Mouse (Mus musculus): ENCODE data around the gene Vmn1r76.

Gene Vmn1r76

DNA sequence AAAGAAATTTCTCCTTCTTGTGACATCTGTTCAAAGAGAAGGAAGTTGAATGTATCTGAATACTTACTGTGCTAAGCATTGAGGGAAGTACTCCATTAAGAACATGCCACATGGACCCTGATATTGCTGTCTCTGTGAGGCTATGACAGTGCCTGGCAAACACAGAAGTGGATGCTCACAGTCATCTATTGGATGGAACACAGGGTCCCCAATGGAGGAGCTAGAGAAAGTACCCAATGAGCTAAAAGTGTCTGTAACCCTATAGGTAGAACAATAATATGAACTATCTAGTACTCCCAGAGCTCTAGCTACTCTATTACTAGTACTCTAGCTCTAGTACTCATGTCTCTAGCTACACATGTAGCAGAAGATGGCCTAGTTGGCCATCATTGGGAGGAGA is at the start of gene Vmn1r76:
Gene Vmn1r76 (minus strand): TSS at position 101 of the 400 bp plus-strand sequence.
- no peak for DNase-seq (ENCODE audit: low read depth, low spot score)

DNA sequence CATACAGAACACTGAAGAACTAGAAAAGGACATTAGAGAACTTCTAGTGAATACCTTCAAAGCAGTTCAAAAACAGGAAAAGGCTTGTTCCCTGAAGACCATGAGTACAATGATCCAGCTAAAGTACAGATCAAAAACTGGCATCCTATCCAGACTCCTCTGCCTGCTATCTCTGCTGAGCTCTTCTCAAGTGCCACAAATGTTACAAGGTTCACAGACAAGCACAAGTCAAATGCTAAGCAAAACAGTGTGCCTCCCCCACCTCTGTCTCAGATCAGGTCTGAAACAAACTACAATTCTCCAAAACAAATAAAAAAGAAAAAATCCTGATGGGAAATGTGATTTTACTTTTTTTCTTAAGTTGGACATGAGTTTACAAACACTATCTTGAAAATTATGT is 34.6 kb upstream of the Vmn1r76 start:
- DNase-seq (ENCODE audit: low read depth, low spot score): peak; percentile 50

DNA sequence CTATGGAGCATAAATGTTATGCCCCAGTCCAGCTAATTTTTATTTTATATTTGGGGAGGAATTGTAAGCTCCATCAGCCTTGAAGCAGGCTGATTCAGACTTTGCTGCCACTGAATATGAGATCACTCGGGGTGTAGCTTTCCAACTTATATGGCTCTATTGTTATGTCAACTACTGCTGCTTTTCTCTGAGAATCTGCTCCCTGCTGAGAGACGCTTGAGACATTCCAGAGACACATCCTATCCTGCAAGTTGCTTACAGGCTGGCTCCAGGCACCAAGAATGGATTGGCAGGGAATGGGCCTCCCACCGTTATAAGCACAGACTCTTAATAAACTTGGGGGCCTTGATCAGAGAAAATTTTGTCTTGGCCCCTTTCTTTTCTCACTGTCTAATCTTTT is 10.0 kb upstream of the Vmn1r76 start:
- DNase-seq (ENCODE audit: low read depth, low spot score): no peak

DNA sequence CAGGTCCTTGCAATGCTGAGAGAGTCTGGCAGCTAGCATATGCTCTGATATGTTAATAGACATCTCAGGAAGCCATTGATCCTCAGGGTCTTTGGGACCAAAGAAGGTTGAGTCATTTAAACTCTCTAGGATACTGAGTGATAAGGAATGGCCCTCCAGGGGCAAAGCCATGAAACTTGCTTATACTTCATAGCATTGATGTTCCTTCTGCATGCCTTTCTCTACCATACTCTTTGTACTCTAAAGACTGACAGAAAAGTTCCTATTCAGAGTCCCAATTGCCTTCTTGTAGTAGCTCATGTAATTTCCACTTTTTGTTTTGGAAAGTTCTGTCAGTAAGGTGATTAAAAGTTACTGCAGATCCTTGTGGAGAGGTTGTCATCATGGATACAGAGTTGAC is 63.7 kb downstream of the Vmn1r76 start, which contains the start of gene Vmn1r75:
Gene Vmn1r75 (plus strand): TSS at position 301 of the 400 bp plus-strand sequence.
- no peak for DNase-seq (ENCODE audit: low read depth, low spot score)
